Comparison of ENCODE assay signal across 8 mouse cellular contexts in genomic region chr8:121829777-121830362, GRCm38 (mm10). TPM values are rescaled to one million over a fixed set of nuclear protein-coding genes. Genes with fewer than 3 reads are reported as not detected.
DNase-seq lines count a peak whose midpoint lies in the region; ATAC-seq lines count a peak whose summit lies in the region.

No protein-coding gene starts in this region.

- peak overlapping the region; percentile 89 for H3K4me3 ChIP-seq in hindbrain, embryonic 13.5 days

- H3K9me3 ChIP-seq in hindbrain, embryonic 13.5 days: no peaks in the 10 kb centered on the region

- H3K27me3 ChIP-seq in hindbrain, embryonic 13.5 days: no peaks in the 10 kb centered on the region

- 20% methylated on average over 18 of the region's 18 CpGs for WGBS in hindbrain, embryonic 13.5 days

- H3K9ac ChIP-seq in hindbrain, embryonic 13.5 days: peak overlapping the region; percentile 91

- peak overlapping the region; percentile 85 for H3K27ac ChIP-seq in hindbrain, embryonic 13.5 days

- DNase-seq in adrenal gland, adult 8-10 months: peak; percentile 47
- DNase-seq in adrenal gland, adult (ENCODE audit: inconsistent age in 2 of 2, low spot score in 1 of 2): no peak
- peak; percentile 21 for DNase-seq in retina, postnatal 7 days (ENCODE audit: low read depth, low spot score)
- no peak for DNase-seq in retina, embryonic 14.5 days (ENCODE audit: low spot score)
- no peak for DNase-seq in embryo, embryonic 10 days (ENCODE audit: low spot score)
- no peak for DNase-seq in thymus, postnatal 36 days

- no peaks in the 10 kb centered on the region for H3K36me3 ChIP-seq in hindbrain, embryonic 13.5 days

- peak overlapping the region; percentile 98 for H3K4me2 ChIP-seq in hindbrain, embryonic 13.5 days

- ATAC-seq in hindbrain, embryonic 13.5 days (ENCODE audit: low FRiP score): peak; percentile 85
- ATAC-seq in megakaryocyte-erythroid progenitor cell, adult 5-6 weeks (replicated peaks; ENCODE audit: low FRiP score, low TSS enrichment, poor library complexity, severe bottlenecking): peak; percentile 80

- peaks cover 18% of the 10 kb centered on the region for H3K4me1 ChIP-seq in hindbrain, embryonic 13.5 days (replicated peaks)

RNA-seq across cellular contexts. Expression of gene Klhdc4, which starts 0.5 kb away (rescaled TPM):
- total RNA-seq in adrenal gland, adult 8-10 months (2022): 10 to 100 TPM; 22.4 to 36.8 (median 29.4) TPM
- 43.5 and 47.4 TPM in 2 replicates for polyA plus RNA-seq in hindbrain, embryonic 13.5 days (2015; fragmentation: Nextera tagmentation; extraction: Ambion mirVana)
- 45.6 and 50.3 TPM in 2 replicates for total RNA-seq in megakaryocyte-erythroid progenitor cell, adult 5-6 weeks (2014; fragmentation: Nextera tagmentation)
- 36.1 and 42.6 TPM in 2 replicates for total RNA-seq in megakaryocyte-erythroid progenitor cell, adult 5-6 weeks (2017)

Comparison
In these comparisons a context has a peak if more than half of its experiments do, and no peak if none do; other contexts are left out.
1. DNase-seq: peak in adrenal gland, adult 8-10 months (single experiment) and retina, postnatal 7 days (single experiment); none in adrenal gland, adult (0 of 2), retina, embryonic 14.5 days (single experiment), embryo, embryonic 10 days (single experiment) and thymus, postnatal 36 days (0 of 2).